ENCODE assay signal across 14 mouse cellular contexts in the genomic region with DNA sequence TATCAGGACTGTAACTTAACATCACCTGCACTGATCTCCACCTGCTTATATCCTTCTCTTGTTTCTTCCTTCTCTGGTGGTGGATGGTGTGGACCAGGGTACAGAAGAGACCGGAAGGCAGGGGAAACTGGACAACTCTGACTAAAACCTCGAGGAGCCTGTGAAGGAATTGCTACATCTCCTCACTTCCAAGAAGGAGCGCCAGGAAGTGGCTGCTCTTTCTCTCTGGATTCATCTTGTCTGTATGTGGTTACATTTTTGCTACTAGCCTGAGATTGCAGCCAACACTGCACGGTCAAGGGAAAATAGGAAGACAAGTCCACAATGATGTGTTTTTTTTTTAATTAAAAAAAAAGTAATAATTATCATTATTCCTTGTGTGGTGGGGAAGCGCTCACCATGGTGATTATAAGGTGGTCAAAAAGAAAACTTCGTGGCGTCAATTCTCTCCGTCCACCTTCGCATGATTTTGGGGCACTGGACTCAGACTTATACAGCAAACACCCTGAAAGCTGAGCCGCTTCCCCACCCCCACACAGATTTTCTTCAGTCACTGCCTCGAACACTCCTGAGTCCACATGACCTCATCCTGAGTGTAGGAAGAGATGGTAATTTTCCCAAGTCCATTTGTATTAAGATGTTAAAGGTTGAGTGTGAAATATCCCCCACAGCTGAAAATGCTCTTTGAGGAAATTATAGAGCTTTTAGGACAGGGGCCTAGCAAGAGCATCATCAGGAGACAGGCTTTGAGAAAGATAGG.
"Had no signal": no experiment of that assay in that cellular context is flagged by ENCODE, and none has a peak within 500 bp of the region (broad histone marks: within the 10 kb centered on the region; RNA-seq: fewer than 3 reads in every experiment).

No protein-coding gene starts in this region.

- ATAC-seq: midbrain, embryonic 13.5 days; midbrain, embryonic 16.5 days had no signal

- DNase-seq: lung, adult 18-20 months; lung, embryonic 14.5 days; lung, postnatal 10 days; lung, postnatal 4 days; retina, postnatal 1 day; right cerebral cortex, adult 18-20 months; right cerebral cortex, postnatal 25 days; right cerebral cortex, postnatal 4 days; spleen, adult 18-20 months; thymus, adult 18-20 months; thymus, postnatal 14 days; thymus, postnatal 36 days had no signal
